Mouse (Mus musculus) lung, postnatal 10 days (tissue): Measurements from ENCODE around the gene Crebzf.

Source experiments
- DNase-seq: peaks from one replicate; pipeline ENCODE4 v3.0.0; 2021

Crebzf gene

GRCm38 (mm10) chr7:90482607-90483006 is 40.1 kb downstream of the Crebzf start:
- DNase-seq = no peak
